ENCODE assay signal across 22 mouse cellular contexts in genomic region chr3:85780906-85781305, GRCm38 (mm10). TPM values are rescaled to one million over a fixed set of nuclear protein-coding genes. Genes with fewer than 3 reads are reported as not detected.
DNase-seq lines count a peak whose midpoint lies in the region; ATAC-seq lines count a peak whose summit lies in the region.
"Had no signal": no experiment of that assay in that cellular context is flagged by ENCODE, and none has a peak within 500 bp of the region (broad histone marks: within the 10 kb centered on the region; RNA-seq: fewer than 3 reads in every experiment).

No protein-coding gene starts in this region.

- H3K27me3 ChIP-seq in heart, embryonic 12.5 days (replicated peaks), result no peaks in the 10 kb centered on the region
- H3K27me3 ChIP-seq: embryonic facial prominence, embryonic 13.5 days; limb, embryonic 15.5 days; liver, embryonic 15.5 days; neural tube, embryonic 12.5 days had no signal

- WGBS in heart, embryonic 12.5 days, result 61% methylated on average over 7 of the region's 7 CpGs

- no peak overlapping the region for H3K4me3 ChIP-seq in heart, embryonic 12.5 days
- H3K4me3 ChIP-seq: embryonic facial prominence, embryonic 13.5 days; limb, embryonic 15.5 days; liver, embryonic 15.5 days; neural tube, embryonic 12.5 days had no signal

- H3K27ac ChIP-seq in heart, embryonic 12.5 days (ENCODE audit: poor library complexity, severe bottlenecking), result no peak overlapping the region
- H3K27ac ChIP-seq: embryonic facial prominence, embryonic 13.5 days; hindbrain, postnatal 0 days; kidney, postnatal 0 days; limb, embryonic 15.5 days; liver, embryonic 15.5 days; neural tube, embryonic 12.5 days had no signal

- peaks cover 8% of the 10 kb centered on the region; the same call in 1 of the 2 replicates for H3K4me1 ChIP-seq in heart, embryonic 12.5 days (replicated peaks)
- H3K4me1 ChIP-seq: liver, embryonic 15.5 days; neural tube, embryonic 12.5 days had no signal

- no peak overlapping the region for H3K4me2 ChIP-seq in heart, embryonic 12.5 days
- H3K4me2 ChIP-seq: embryonic facial prominence, embryonic 13.5 days; limb, embryonic 15.5 days; liver, embryonic 15.5 days; midbrain, embryonic 11.5 days; neural tube, embryonic 12.5 days had no signal

- no peak overlapping the region for H3K9ac ChIP-seq in heart, embryonic 12.5 days
- H3K9ac ChIP-seq: embryonic facial prominence, embryonic 13.5 days; limb, embryonic 15.5 days; liver, embryonic 15.5 days; neural tube, embryonic 12.5 days had no signal

- no peak for ATAC-seq in heart, embryonic 12.5 days (ENCODE audit: insufficient number of reproducible peaks, low FRiP score)
- ATAC-seq: activated CD4-positive, CD25-positive, alpha-beta regulatory T cell, adult 4 months; CD4-positive, CD25-positive, alpha-beta regulatory T cell, adult 4 months; hindbrain, postnatal 0 days had no signal

- H3K36me3 ChIP-seq in heart, embryonic 12.5 days, result no peaks in the 10 kb centered on the region
- H3K36me3 ChIP-seq: embryonic facial prominence, embryonic 13.5 days; limb, embryonic 15.5 days; liver, embryonic 15.5 days; neural tube, embryonic 12.5 days had no signal

- no peaks in the 10 kb centered on the region for H3K9me3 ChIP-seq in heart, embryonic 12.5 days (replicated peaks)
- H3K9me3 ChIP-seq: embryonic facial prominence, embryonic 13.5 days; limb, embryonic 15.5 days; liver, embryonic 15.5 days; neural tube, embryonic 12.5 days had no signal

- DNase-seq in adrenal gland, postnatal 14 days, result peak; percentile 16
- no peak for DNase-seq in adrenal gland, adult 8-10 months
- DNase-seq in heart, adult 18-20 months, result peak; percentile 53 to 59
- DNase-seq in heart, adult 9 months (ENCODE audit: low spot score in 2 of 2), result peak; percentile 36
- peak; percentile 13 for DNase-seq in skeletal muscle tissue, adult 2 months (ENCODE audit: low read depth, low spot score)
- DNase-seq in kidney, postnatal 36 days, result no peak
- DNase-seq: cerebellum, adult 8-10 months; kidney, adult 18-20 months; right cerebral cortex, adult 18-20 months; spleen, adult 18-20 months; thymus, postnatal 25 days had no signal

RNA-seq across cellular contexts. Expression of gene Fam160a1, which starts 36.2 kb away (rescaled TPM):
- 5.9 and 6.9 TPM in 2 replicates for total RNA-seq in adrenal gland, postnatal 14 days (2021)
- total RNA-seq in adrenal gland, adult 8-10 months (2022), result 10 to 100 TPM in 2 of 4 experiments, 1 to 10 TPM in 2; 8.3 to 14.5 (median 11.7) TPM
- total RNA-seq in heart, adult 18-20 months (2021), result 10 to 100 TPM; 47.6 to 48.0 TPM
- 3.3 and 3.6 TPM in 2 replicates for polyA plus RNA-seq in heart, embryonic 12.5 days (2016; fragmentation: Nextera tagmentation; extraction: Ambion mirVana)
- total RNA-seq: common myeloid progenitor, adult 5-6 weeks had no signal

Comparison
In these comparisons a context has a peak if more than half of its experiments do, and no peak if none do; other contexts are left out.
1. DNase-seq: peak in adrenal gland, postnatal 14 days (single experiment), heart, adult 18-20 months (2 of 2), heart, adult 9 months (2 of 2) and skeletal muscle tissue, adult 2 months (single experiment); none in adrenal gland, adult 8-10 months (single experiment) and kidney, postnatal 36 days (0 of 2).